Mouse (Mus musculus) kidney, embryonic 15.5 days (tissue): Measurements from ENCODE around the gene Tor4a. TPM values are rescaled to one million over a fixed set of nuclear protein-coding genes. Genes with fewer than 3 reads are reported as not detected.

Source experiments
- ATAC-seq: fragments of 200-750 bp; cut with Nextera tagmentation; replicated peaks from 2 replicates; pipeline ENCODE4 v1.8.0; 2017; ENCODE audit warnings: moderate TSS enrichment; ENCODE audit not compliant: low FRiP score
- H3K27ac ChIP-seq: fragments of 300-500 bp; sonication (generic); 2 replicates; pipeline ENCODE4 v1.5.1; 2015; ENCODE audit warnings: mild to moderate bottlenecking, inconsistent platforms
- H3K27me3 ChIP-seq: fragments of 300-500 bp; sonication (generic); 2 replicates; pipeline ENCODE4 v1.6.1; 2015; ENCODE audit warnings: inconsistent platforms
- H3K36me3 ChIP-seq: fragments of 300-500 bp; sonication (generic); 2 replicates; pipeline ENCODE4 v1.6.1; 2015; ENCODE audit warnings: inconsistent platforms
- H3K4me1 ChIP-seq: fragments of 300-500 bp; sonication (generic); 2 replicates; pipeline ENCODE4 v1.6.1; 2015; ENCODE audit warnings: inconsistent platforms
- H3K4me2 ChIP-seq: fragments of 300-500 bp; sonication (generic); 2 replicates; pipeline ENCODE4 v1.6.1; 2015; ENCODE audit warnings: moderate library complexity, mild to moderate bottlenecking, inconsistent platforms
- H3K4me3 ChIP-seq: fragments of 300-500 bp; sonication (generic); replicated peaks from 2 replicates; pipeline ENCODE4 v1.5.1; 2015; ENCODE audit warnings: mild to moderate bottlenecking, inconsistent platforms
- H3K9ac ChIP-seq: fragments of 300-500 bp; sonication (generic); 2 replicates; pipeline ENCODE4 v1.6.1; 2015; ENCODE audit warnings: mild to moderate bottlenecking, inconsistent platforms
- H3K9me3 ChIP-seq: fragments of 300-500 bp; sonication (generic); replicated peaks from 2 replicates; pipeline ENCODE4 v1.6.1; 2016; ENCODE audit warnings: inconsistent platforms
- WGBS: fragments of 180-500 bp; shearing (Covaris S2); methylation state at CpG from one replicate; pipeline ENCODE4 v1.1.7; 2015; ENCODE audit warnings: mixed read lengths; 5-methylcytosine and 5-hydroxymethylcytosine counted together
- polyA plus RNA-seq: library from polyadenylated mRNA; unstranded; fragments of >200 nt; fragmentation: Nextera tagmentation; extraction: Ambion mirVana; gene quantifications from 2 replicates; pipeline ENCODE4 v1.2.1, GENCODE M21; 2015

Tor4a gene
- polyA plus RNA-seq, 1 experiment from 2014 or later, result 14.1 TPM

GRCm38 (mm10) chr2:25185625-25186574 is 10.8 kb downstream of the Tor4a start:
- no peaks in the 10 kb centered on the region for H3K9me3 ChIP-seq
- peaks cover 38% of the 10 kb centered on the region for H3K4me1 ChIP-seq
- H3K4me2 ChIP-seq, result peak overlapping the region; percentile 90
- peak overlapping the region; percentile 47 for H3K9ac ChIP-seq
- H3K27ac ChIP-seq, result peak overlapping the region; percentile 82
- 1% methylated on average over 64 of the region's 64 CpGs for WGBS
- no peaks in the 10 kb centered on the region for H3K36me3 ChIP-seq
- peak; percentile 74 for ATAC-seq
- peak overlapping the region; percentile 49 for H3K4me3 ChIP-seq
- H3K27me3 ChIP-seq, result peaks cover 38% of the 10 kb centered on the region

GRCm38 (mm10) chr2:25184496-25184895 is 12.2 kb downstream of the Tor4a start:
- no peaks in the 10 kb centered on the region for H3K9me3 ChIP-seq
- H3K27me3 ChIP-seq, result peaks cover 50% of the 10 kb centered on the region
- H3K36me3 ChIP-seq, result no peaks in the 10 kb centered on the region
- no peak for ATAC-seq
- peaks cover 50% of the 10 kb centered on the region for H3K4me1 ChIP-seq
- H3K4me2 ChIP-seq, result no peak overlapping the region
- H3K9ac ChIP-seq, result no peak overlapping the region
- WGBS, result 97% methylated on average over 7 of the region's 7 CpGs
- H3K4me3 ChIP-seq, result 0 out of 2 replicates have a peak overlapping the region, but pooled peaks have one; percentile 49
- H3K27ac ChIP-seq, result no peak overlapping the region

- H3K4me1 ChIP-seq, result peaks cover 61% of the 10 kb centered on the region
These were observed 13.3 kb downstream of the Tor4a start for GRCm38 (mm10) chr2:25183336-25183735.

GRCm38 (mm10) chr2:25182664-25183063 is 14.0 kb downstream of the Tor4a start:
- WGBS, result 14% methylated on average over 6 of the region's 6 CpGs
- Histone ChIP-seq H3K4me2 (peak overlapping the region; percentile 92), H3K9ac (peak overlapping the region; percentile 37; the same call in 1 of the 2 replicates), H3K4me1 (peaks cover 68% of the 10 kb centered on the region), H3K27ac (no peak overlapping the region), H3K27me3 (peaks cover 68% of the 10 kb centered on the region), H3K4me3 (peak overlapping the region; percentile 67), H3K9me3 (no peaks in the 10 kb centered on the region), H3K36me3 (no peaks in the 10 kb centered on the region)
- ATAC-seq, result no peak

More at GRCm38 (mm10) chr2:25183336-25183735, 13.3 kb downstream of the Tor4a start:
- peaks cover 62% of the 10 kb centered on the region for H3K27me3 ChIP-seq
- peak overlapping the region; percentile 92 for H3K4me2 ChIP-seq
- no peaks in the 10 kb centered on the region for H3K36me3 ChIP-seq
- no peaks in the 10 kb centered on the region for H3K9me3 ChIP-seq
- H3K4me3 ChIP-seq, result peak overlapping the region; percentile 67
- no peak overlapping the region for H3K27ac ChIP-seq
- no peak overlapping the region for H3K9ac ChIP-seq
- WGBS, result 55% methylated on average over 2 of the region's 2 CpGs
- ATAC-seq, result no peak

GRCm38 (mm10) chr2:25181891-25182397 is 14.7 kb downstream of the Tor4a start:
- Histone ChIP-seq H3K4me2 (peak overlapping the region; percentile 92), H3K27ac (peak overlapping the region; percentile 93), H3K4me1 (peaks cover 75% of the 10 kb centered on the region)

GRCm38 (mm10) chr2:25180973-25181890 is 15.5 kb downstream of the Tor4a start:
- peaks cover 78% of the 10 kb centered on the region for H3K4me1 ChIP-seq
- ATAC-seq, result peak; percentile 30
- H3K4me3 ChIP-seq, result peak overlapping the region; percentile 67
- peak overlapping the region; percentile 64 for H3K9ac ChIP-seq
- WGBS, result under 1% methylated on average over 100 of the region's 100 CpGs
- no peaks in the 10 kb centered on the region for H3K36me3 ChIP-seq
- no peaks in the 10 kb centered on the region for H3K9me3 ChIP-seq
- peaks cover 74% of the 10 kb centered on the region for H3K27me3 ChIP-seq
- H3K4me2 ChIP-seq, result peak overlapping the region; percentile 92
- peak overlapping the region; percentile 93 for H3K27ac ChIP-seq

More at GRCm38 (mm10) chr2:25181891-25182397, 14.7 kb downstream of the Tor4a start:
- Histone ChIP-seq H3K9me3 (no peaks in the 10 kb centered on the region), H3K4me3 (peak overlapping the region; percentile 67), H3K36me3 (no peaks in the 10 kb centered on the region), H3K9ac (peak overlapping the region; percentile 64), H3K27me3 (peaks cover 72% of the 10 kb centered on the region)
- 1% methylated on average over 17 of the region's 17 CpGs for WGBS
- ATAC-seq, result no peak

- under 1% methylated on average over 35 of the region's 35 CpGs for WGBS
- Histone ChIP-seq H3K9ac (peak within 1 kb of the TSS; percentile 64), H3K27ac (peak within 1 kb of the TSS; percentile 93), H3K4me3 (peak within 1 kb of the TSS; percentile 67), H3K27me3 (peaks cover 74% of the 10 kb centered on the region), H3K4me1 (peaks cover 78% of the 10 kb centered on the region), H3K4me2 (peak within 1 kb of the TSS; percentile 92), H3K9me3 (no peaks in the 10 kb centered on the region), H3K36me3 (no peaks in the 10 kb centered on the region)
- ATAC-seq, result peak; percentile 84
These were observed 16.2 kb downstream of the Tor4a start, which contains the start of gene Nrarp for GRCm38 (mm10) chr2:25180478-25180903. Nrarp (plus strand) TSS chr2:25180758.

GRCm38 (mm10) chr2:25179566-25180217 is 17.0 kb downstream of the Tor4a start:
- no peaks in the 10 kb centered on the region for H3K36me3 ChIP-seq
- H3K9me3 ChIP-seq, result no peaks in the 10 kb centered on the region
- H3K9ac ChIP-seq, result peak overlapping the region; percentile 29
- H3K27ac ChIP-seq, result peak overlapping the region; percentile 93
- no peak for ATAC-seq
- peak overlapping the region; percentile 67 for H3K4me3 ChIP-seq
- peaks cover 78% of the 10 kb centered on the region for H3K4me1 ChIP-seq
- peaks cover 70% of the 10 kb centered on the region for H3K27me3 ChIP-seq
- H3K4me2 ChIP-seq, result peak overlapping the region; percentile 92
- 23% methylated on average over 15 of the region's 15 CpGs for WGBS

GRCm38 (mm10) chr2:25178285-25178972 is 18.3 kb downstream of the Tor4a start:
- H3K4me1 ChIP-seq, result peaks cover 81% of the 10 kb centered on the region
- peak overlapping the region; percentile 91 for H3K27ac ChIP-seq
- peak overlapping the region; percentile 51; the same call in 1 of the 2 replicates for H3K4me2 ChIP-seq
- no peak overlapping the region for H3K9ac ChIP-seq
- H3K4me3 ChIP-seq, result peak overlapping the region; percentile 6; the same call in 1 of the 2 replicates
- peaks cover 57% of the 10 kb centered on the region for H3K27me3 ChIP-seq
- WGBS, result 28% methylated on average over 10 of the region's 10 CpGs
- no peak for ATAC-seq
- H3K9me3 ChIP-seq, result no peaks in the 10 kb centered on the region
- no peaks in the 10 kb centered on the region for H3K36me3 ChIP-seq

- Histone ChIP-seq H3K36me3 (no peaks in the 10 kb centered on the region), H3K27ac (peak overlapping the region; percentile 91), H3K4me3 (peak overlapping the region; percentile 28), H3K4me1 (peaks cover 84% of the 10 kb centered on the region), H3K9me3 (no peaks in the 10 kb centered on the region), H3K27me3 (peaks cover 50% of the 10 kb centered on the region), H3K9ac (peak overlapping the region; percentile 21; the same call in 1 of the 2 replicates), H3K4me2 (peak overlapping the region; percentile 51)
- WGBS, result 0% methylated on average over 6 of the region's 6 CpGs
- ATAC-seq, result peak; percentile 47
These were observed 19.0 kb downstream of the Tor4a start for GRCm38 (mm10) chr2:25177685-25178084.
